Mouse (Mus musculus) small intestine, adult 2 months (tissue): ENCODE results near the gene Gm9508.
"Not testable (repeated sequence)": the region's sequence is repeated elsewhere in the genome, so short reads cannot be mapped to it uniquely, and the experiment has no call there.

ENCODE experiments used
- CTCF ChIP-seq: fragments of 200-500 bp; IDR thresholded peaks from 2 replicates; pipeline ENCODE4 v1.5.1; 2012; ENCODE audit warnings: low read depth, mild to moderate bottlenecking, control low read depth, inconsistent platforms, low read length, moderate library complexity, mixed read lengths; ENCODE audit not compliant: insufficient replicate concordance, insufficient read length; ENCODE audit errors: extremely low read depth
- POLR2A ChIP-seq: fragments of 200-500 bp; IDR thresholded peaks from 2 replicates; pipeline ENCODE4 v1.6.1; 2012; ENCODE audit warnings: low read depth, mild to moderate bottlenecking, control low read depth, inconsistent platforms, low read length, moderate library complexity

DNA sequence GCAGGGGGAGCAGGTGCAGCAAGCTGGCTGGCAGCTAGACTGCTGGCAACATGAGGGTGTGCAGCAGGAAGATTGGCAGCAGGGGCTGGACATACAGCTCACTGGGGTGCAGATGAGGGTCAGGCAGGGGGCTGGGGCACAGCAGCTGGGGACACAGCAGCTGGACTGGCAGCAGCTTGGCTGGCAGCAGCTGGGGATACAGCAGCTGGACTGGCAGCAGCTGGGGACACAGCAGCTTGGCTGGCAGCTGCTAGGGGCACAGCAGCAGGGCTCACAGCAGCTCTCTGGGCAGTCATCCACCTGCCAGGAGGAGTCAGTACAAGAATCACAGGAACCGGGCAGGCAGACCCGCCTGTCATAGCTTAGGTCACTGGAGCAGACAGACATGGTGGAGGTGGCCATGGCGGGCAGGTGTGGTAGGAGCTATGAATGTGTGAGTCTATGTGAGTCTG, 6.7 kb downstream of the Gm9508 start, which contains the start of gene Gm19402:
- not testable (repeated sequence) for TF ChIP-seq CTCF, POLR2A
